Comparison of ENCODE assay signal across 7 mouse cellular contexts in genomic region chr2:71211591-71212359, GRCm38 (mm10). TPM values are rescaled to one million over a fixed set of nuclear protein-coding genes. Genes with fewer than 3 reads are reported as not detected.
A peak's percentile ranks its signal among the peaks of the same experiment; 100 is the strongest.
DNase-seq lines count a peak whose midpoint lies in the region; ATAC-seq lines count a peak whose summit lies in the region.

Gene Dync1i2, plus strand, starts transcription at chr2:71211706.

- no peaks in the 10 kb centered on the region for H3K36me3 ChIP-seq in intestine, embryonic 15.5 days
- peaks cover 27% of the 10 kb centered on the region for H3K36me3 ChIP-seq in midbrain, embryonic 10.5 days

- H3K9ac ChIP-seq in intestine, embryonic 15.5 days = peak within 1 kb of the TSS; percentile 93

- peak; percentile 95 for DNase-seq in adrenal gland, adult 2 months
- DNase-seq in embryo, embryonic 11.5 days (ENCODE audit: low read depth, low spot score) = peak; percentile 87
- peak; percentile 90 for DNase-seq in gastrocnemius, postnatal 36 days
- DNase-seq in left cerebral cortex, postnatal 25 days (ENCODE audit: low spot score in 2 of 2) = peak; percentile 93 to 97
- DNase-seq in midbrain, embryonic 10.5 days (ENCODE audit: low spot score) = peak; percentile 92
- DNase-seq in right cerebral cortex, postnatal 4 days = peak; percentile 85

- no peaks in the 10 kb centered on the region for H3K27me3 ChIP-seq in intestine, embryonic 15.5 days (replicated peaks)
- no peaks in the 10 kb centered on the region for H3K27me3 ChIP-seq in midbrain, embryonic 10.5 days (ENCODE audit: low read depth, poor library complexity, severe bottlenecking)

- H3K4me3 ChIP-seq in intestine, embryonic 15.5 days (replicated peaks) = peak within 1 kb of the TSS; percentile 96
- H3K4me3 ChIP-seq in midbrain, embryonic 10.5 days = peak within 1 kb of the TSS; percentile 81

- ATAC-seq in intestine, embryonic 15.5 days = peak; percentile 100

- intact Hi-C loops in gastrocnemius, postnatal 36 days (cut with DNase I) = no loop called here
- intact Hi-C loops in left cerebral cortex, postnatal 25 days (cut with DNase I) = loop anchor here (5.0 kb wide), 1 partner anchor 549 kb away; the partner anchor contains the start of genes Gm26558 and Gorasp2

- H3K9me3 ChIP-seq in intestine, embryonic 15.5 days = no peaks in the 10 kb centered on the region
- H3K9me3 ChIP-seq in midbrain, embryonic 10.5 days (replicated peaks) = no peaks in the 10 kb centered on the region

- peak within 1 kb of the TSS; percentile 56 for H3K4me2 ChIP-seq in intestine, embryonic 15.5 days (replicated peaks)

- WGBS in intestine, embryonic 15.5 days = under 1% methylated on average over 57 of the region's 57 CpGs
- WGBS in midbrain, embryonic 10.5 days = under 1% methylated on average over 57 of the region's 57 CpGs

- peak within 1 kb of the TSS; percentile 83 for H3K27ac ChIP-seq in intestine, embryonic 15.5 days
- peak within 1 kb of the TSS; percentile 94 for H3K27ac ChIP-seq in midbrain, embryonic 10.5 days (replicated peaks)

- peaks cover 3% of the 10 kb centered on the region; the same call in 1 of the 2 replicates for H3K4me1 ChIP-seq in intestine, embryonic 15.5 days (replicated peaks)
- peaks cover 17% of the 10 kb centered on the region for H3K4me1 ChIP-seq in midbrain, embryonic 10.5 days

RNA-seq across cellular contexts. Expression of gene Dync1i2, which starts in this region (rescaled TPM):
- 100 to 1,000 TPM in 1 of 2 experiments, 10 to 100 TPM in 1; 93.0 to 102 TPM for total RNA-seq in adrenal gland, adult 2 months (2021)
- polyA plus RNA-seq in adrenal gland, adult 2 months (2012; rRNA removed) = 3.1 and 4.8 TPM in 2 replicates
- 10 to 100 TPM; 39.0 to 39.6 TPM for total RNA-seq in gastrocnemius, postnatal 36 days (2021)
- 71.4 and 83.5 TPM in 2 replicates for polyA plus RNA-seq in intestine, embryonic 15.5 days (2015; fragmentation: Nextera tagmentation; extraction: Ambion mirVana)
- 100 to 1,000 TPM; 134 to 135 TPM for total RNA-seq in left cerebral cortex, postnatal 25 days (2021)
- 118 and 143 TPM in 2 replicates for polyA plus RNA-seq in midbrain, embryonic 10.5 days (2016; fragmentation: Nextera tagmentation; extraction: Ambion mirVana)

Comparison
In these comparisons a context has a peak if more than half of its experiments do, and no peak if none do; other contexts are left out.
1. Peak in every context shown above with its lines: DNase-seq, ATAC-seq, H3K4me3 ChIP-seq and H3K27ac ChIP-seq.
2. RNA of gene Dync1i2 (polyA plus RNA-seq): 118 to 143 TPM in midbrain, embryonic 10.5 days and 71.4 to 83.5 TPM in intestine, embryonic 15.5 days; 3.1 to 4.8 TPM in adrenal gland, adult 2 months; every median in the first group is over 10 times any median in the second.